Mouse (Mus musculus) limb, embryonic 14.5 days (tissue): Measurements from ENCODE around the gene Abhd11. TPM values are rescaled to one million over a fixed set of nuclear protein-coding genes. Genes with fewer than 3 reads are reported as not detected.
A peak's percentile ranks its signal among the peaks of the same experiment; 100 is the strongest.

Experiments used
- ATAC-seq: fragments of 200-750 bp; cut with Nextera tagmentation; 2 replicates; pipeline ENCODE4 v1.8.0; 2017; ENCODE audit warnings: low read depth, moderate number of reproducible peaks, moderate TSS enrichment; ENCODE audit not compliant: low FRiP score
- DNase-seq: peaks from one replicate; pipeline ENCODE4 v3.0.0-alpha.2; 2015; ENCODE audit warnings: low spot score
- H3K27ac ChIP-seq: fragments of 300-500 bp; sonication (generic); replicated peaks from 2 replicates; pipeline ENCODE4 v1.5.1; 2014; ENCODE audit warnings: low read depth, mild to moderate bottlenecking, low read length, moderate library complexity, mixed read lengths
- H3K27me3 ChIP-seq: fragments of 300-500 bp; sonication (generic); 2 replicates; pipeline ENCODE4 v1.6.1; 2014; ENCODE audit warnings: low read length, mixed read lengths; ENCODE audit not compliant: control insufficient read depth, insufficient read depth
- H3K36me3 ChIP-seq: fragments of 300-500 bp; sonication (generic); 2 replicates; pipeline ENCODE4 v1.6.1; 2014; ENCODE audit warnings: mild to moderate bottlenecking, low read length, moderate library complexity, mixed read lengths; ENCODE audit not compliant: control insufficient read depth, insufficient read depth
- H3K4me1 ChIP-seq: fragments of 300-500 bp; sonication (generic); 2 replicates; pipeline ENCODE4 v1.6.1; 2014; ENCODE audit warnings: antibody characterized with exemption, low read length, mixed read lengths; ENCODE audit not compliant: control insufficient read depth, insufficient read depth
- H3K4me2 ChIP-seq: fragments of 300-500 bp; sonication (generic); replicated peaks from 2 replicates; pipeline ENCODE4 v1.6.1; 2014; ENCODE audit warnings: low read depth, mild to moderate bottlenecking, low read length, moderate library complexity; ENCODE audit not compliant: severe bottlenecking
- H3K4me3 ChIP-seq: fragments of 300-500 bp; sonication (generic); replicated peaks from 2 replicates; pipeline ENCODE4 v1.5.1; 2014; ENCODE audit warnings: low read length
- H3K9ac ChIP-seq: fragments of 300-500 bp; sonication (generic); 2 replicates; pipeline ENCODE4 v1.6.1; 2014; ENCODE audit warnings: mild to moderate bottlenecking, low read depth, low read length, moderate library complexity; ENCODE audit not compliant: severe bottlenecking
- H3K9me3 ChIP-seq: fragments of 300-500 bp; sonication (generic); 2 replicates; pipeline ENCODE4 v1.6.1; 2016; ENCODE audit warnings: low read length; ENCODE audit not compliant: control insufficient read depth
- POLR2A ChIP-seq: fragments of 200-500 bp; IDR thresholded peaks from 2 replicates; pipeline ENCODE4 v1.8.0; 2012; ENCODE audit warnings: inconsistent platforms, mild to moderate bottlenecking, moderate library complexity, borderline replicate concordance; ENCODE audit not compliant: insufficient read depth, insufficient read length; ENCODE audit errors: extremely low read depth
- WGBS: fragments of 180-500 bp; shearing (Covaris S2); extraction: QIAGEN DNeasy Blood & Tissue Kit; methylation state at CpG from one replicate; pipeline ENCODE4 v1.1.7; 2014; 5-methylcytosine and 5-hydroxymethylcytosine counted together
- polyA plus RNA-seq, 2 experiments: library from polyadenylated mRNA; depleted of rRNA in 1 of 2; stranded (reverse) in 1 of 2; unstranded in 1 of 2; fragments of >200 nt; fragmentation: Nextera tagmentation in 1 of 2; extraction: Ambion mirVana in 1 of 2; gene quantifications; 2 replicates each; pipeline versions ENCODE4 v1.2.1 to v1.2.3; 2012 to 2014

Gene Abhd11
- polyA plus RNA-seq, 2 experiments: 67.4 to 83.2 TPM

- H3K4me3 ChIP-seq: no peak overlapping the region
- DNase-seq: no peak
- no peak overlapping the region for H3K27ac ChIP-seq
- no peak overlapping the region for H3K4me2 ChIP-seq
- WGBS: 87% methylated on average over 4 of the region's 4 CpGs
- H3K9ac ChIP-seq: no peak overlapping the region
- no peak for TF ChIP-seq POLR2A
- H3K9me3 ChIP-seq: no peaks in the 10 kb centered on the region
- H3K4me1 ChIP-seq: peaks cover 20% of the 10 kb centered on the region
- H3K27me3 ChIP-seq: no peaks in the 10 kb centered on the region
- H3K36me3 ChIP-seq: no peaks in the 10 kb centered on the region
- no peak for ATAC-seq
Observed at GRCm38 (mm10) chr5:134999797-135000196, 9.2 kb upstream of the Abhd11 start.

DNA sequence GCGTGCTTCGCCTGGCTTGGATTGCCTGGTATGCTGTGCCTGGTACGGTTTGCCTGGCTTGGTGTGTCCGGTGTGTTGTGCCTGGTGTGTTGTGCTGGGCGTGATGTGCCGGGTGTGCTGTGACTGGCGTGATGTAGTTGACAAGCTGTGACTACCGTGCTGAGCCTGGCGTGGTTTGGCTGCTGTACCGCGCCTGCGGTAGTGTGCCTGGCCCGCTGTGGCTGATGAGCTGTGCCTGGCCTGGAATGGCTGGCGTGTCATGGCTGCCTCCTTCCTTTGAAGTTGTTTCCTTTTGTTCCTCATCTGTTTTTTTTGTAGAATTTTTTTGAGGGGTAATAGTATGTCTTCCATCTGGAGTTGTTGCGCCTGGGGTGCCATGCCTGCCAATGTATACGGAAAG is 8.2 kb upstream of the Abhd11 start:
- WGBS: 51% methylated on average over 16 of the region's 16 CpGs

GRCm38 (mm10) chr5:135001309-135001708 is 7.6 kb upstream of the Abhd11 start:
- Histone ChIP-seq H3K36me3 (no peaks in the 10 kb centered on the region), H3K9me3 (no peaks in the 10 kb centered on the region), H3K4me3 (no peak overlapping the region), H3K27me3 (no peaks in the 10 kb centered on the region), H3K4me1 (peaks cover 20% of the 10 kb centered on the region), H3K27ac (no peak overlapping the region), H3K9ac (peak overlapping the region; percentile 25; the same call in 1 of the 2 replicates), H3K4me2 (peak overlapping the region; percentile 33; the same call in 1 of the 2 replicates)
- TF ChIP-seq POLR2A: no peak
- WGBS: 10% methylated on average over 14 of the region's 14 CpGs
- DNase-seq (peak; percentile 70), ATAC-seq (peak; percentile 51)

More for the DNA sequence above, 8.2 kb upstream of the Abhd11 start:
- Histone ChIP-seq H3K27ac (no peak overlapping the region), H3K4me3 (no peak overlapping the region), H3K9ac (0 out of 2 replicates have a peak overlapping the region, but pooled peaks have one; percentile 25), H3K4me2 (peak overlapping the region; percentile 33; the same call in 1 of the 2 replicates), H3K9me3 (no peaks in the 10 kb centered on the region), H3K36me3 (no peaks in the 10 kb centered on the region), H3K27me3 (no peaks in the 10 kb centered on the region), H3K4me1 (peaks cover 20% of the 10 kb centered on the region)
- DNase-seq (no peak), ATAC-seq (peak; percentile 19; the same call in 1 of the 2 replicates)
- TF ChIP-seq POLR2A: no peak

- 58% methylated on average over 5 of the region's 5 CpGs for WGBS
- no peaks in the 10 kb centered on the region for H3K36me3 ChIP-seq
- H3K27me3 ChIP-seq: no peaks in the 10 kb centered on the region
- no peak overlapping the region for H3K4me3 ChIP-seq
- ATAC-seq: no peak
- H3K9me3 ChIP-seq: no peaks in the 10 kb centered on the region
- H3K27ac ChIP-seq: no peak overlapping the region
- TF ChIP-seq POLR2A: no peak
- no peak overlapping the region for H3K4me2 ChIP-seq
- no peak overlapping the region for H3K9ac ChIP-seq
- no peak for DNase-seq
- peaks cover 20% of the 10 kb centered on the region for H3K4me1 ChIP-seq
Observed at GRCm38 (mm10) chr5:135002151-135002550, 6.8 kb upstream of the Abhd11 start.

- no peaks in the 10 kb centered on the region for H3K36me3 ChIP-seq
- peak overlapping the region; percentile 97 for H3K27ac ChIP-seq
- H3K4me1 ChIP-seq: peaks cover 10% of the 10 kb centered on the region; the same call in 1 of the 2 replicates
- no peak for DNase-seq
- no peak for ATAC-seq
- WGBS: 33% methylated on average over 16 of the region's 16 CpGs
- H3K9ac ChIP-seq: peak overlapping the region; percentile 62
- peak overlapping the region; percentile 70 for H3K4me2 ChIP-seq
- TF ChIP-seq POLR2A: no peak
- no peaks in the 10 kb centered on the region for H3K27me3 ChIP-seq
- H3K9me3 ChIP-seq: no peaks in the 10 kb centered on the region
- peak overlapping the region; percentile 51 for H3K4me3 ChIP-seq
Observed at GRCm38 (mm10) chr5:135007802-135008571, 965 bp upstream of the Abhd11 start.
